Mouse (Mus musculus) MN1 (cell line): ENCODE results near the gene Myo1e.

Source experiments
- DNase-seq: peaks from one replicate; pipeline ENCODE4 v3.0.0-alpha.2; 2016; ENCODE audit warnings: low spot score

Gene Myo1e

GRCm38 (mm10) chr9:70364741-70365140 lies 157.6 kb downstream of the Myo1e start:
- DNase-seq, result no peak

DNA sequence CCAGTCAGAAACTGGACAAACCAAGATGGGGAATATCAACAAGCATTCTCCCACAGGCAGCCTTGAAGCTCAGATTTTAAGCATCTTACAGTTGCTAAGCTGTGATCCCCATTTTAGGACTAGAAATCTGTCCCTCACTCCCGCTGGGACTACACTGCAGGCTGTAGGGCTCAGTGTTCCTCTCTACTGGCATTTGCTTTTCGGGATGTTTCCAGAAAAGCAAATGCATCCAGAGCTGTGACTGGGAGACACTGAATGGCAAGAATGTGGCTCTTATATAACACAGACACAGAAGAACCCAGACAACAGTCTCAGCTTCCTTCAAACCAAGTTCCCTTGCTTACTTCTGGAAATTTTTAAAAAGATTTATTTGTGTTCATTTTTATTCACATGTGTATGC lies 158.8 kb downstream of the Myo1e start:
- DNase-seq, result no peak

- no peak for DNase-seq
Measured at GRCm38 (mm10) chr9:70366898-70367297, 159.7 kb downstream of the Myo1e start.

- no peak for DNase-seq
Measured at GRCm38 (mm10) chr9:70371638-70372037, 164.5 kb downstream of the Myo1e start.

- no peak for DNase-seq
Measured at GRCm38 (mm10) chr9:70379502-70380467, 172.6 kb downstream of the Myo1e start.

GRCm38 (mm10) chr9:70382091-70382490 lies 174.9 kb downstream of the Myo1e start:
- no peak for DNase-seq

DNA sequence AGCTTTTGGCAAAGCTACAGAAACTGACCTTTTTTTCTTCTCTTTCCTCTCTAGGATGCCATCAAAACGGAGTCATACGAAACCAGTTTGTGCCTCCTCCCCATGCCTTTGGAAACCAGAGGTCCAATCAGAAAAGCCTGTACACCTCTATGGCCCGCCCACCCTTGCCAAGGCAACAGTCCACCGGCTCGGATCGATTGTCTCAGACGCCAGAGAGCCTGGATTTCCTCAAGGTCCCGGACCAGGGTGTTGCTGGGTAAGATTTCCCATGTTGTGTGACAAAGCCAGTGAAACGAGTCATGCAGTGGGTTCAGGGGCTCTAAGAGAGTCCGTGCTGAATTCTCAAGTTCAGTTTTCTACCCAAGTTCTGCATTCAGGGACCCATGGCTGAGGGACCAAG lies 176.6 kb downstream of the Myo1e start:
- DNase-seq, result no peak

- no peak for DNase-seq
Measured at GRCm38 (mm10) chr9:70384494-70384893, 177.3 kb downstream of the Myo1e start.

GRCm38 (mm10) chr9:70384958-70385728 lies 178.0 kb downstream of the Myo1e start:
- DNase-seq, result no peak

DNA sequence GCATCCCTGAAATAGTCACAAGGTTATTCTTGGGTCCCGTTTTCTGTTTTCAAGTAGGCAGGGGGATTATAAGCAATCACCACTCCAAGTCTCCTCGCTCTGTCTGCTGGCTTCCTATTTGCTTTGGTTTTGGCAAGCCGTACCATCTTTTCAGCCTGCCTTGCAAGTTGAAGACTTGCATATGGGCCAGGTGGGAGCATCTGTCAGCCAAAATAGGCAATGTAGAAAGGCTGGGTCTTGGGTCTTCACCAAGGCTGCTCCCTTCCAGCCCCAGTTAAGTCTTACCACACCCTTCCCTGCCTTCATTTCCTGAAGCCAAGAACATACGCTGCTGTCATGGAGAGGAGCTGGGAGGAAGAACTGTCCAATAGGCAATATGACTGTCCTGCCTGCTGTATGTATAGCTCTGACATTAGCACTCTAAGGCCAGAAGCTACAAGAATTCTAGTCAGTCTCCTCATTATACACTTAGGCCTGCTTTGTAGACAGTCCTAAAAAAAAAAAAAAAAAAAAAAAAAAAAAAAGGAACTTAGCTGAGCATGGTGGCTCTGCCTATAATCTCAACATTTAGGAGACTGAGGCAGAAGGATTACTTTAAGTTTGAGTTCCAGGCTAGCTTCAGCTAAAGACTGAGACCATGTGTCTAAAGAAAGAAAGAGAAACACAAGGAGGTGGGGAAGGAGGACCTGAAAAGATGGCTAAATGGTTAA lies 180.4 kb downstream of the Myo1e start:
- no peak for DNase-seq

GRCm38 (mm10) chr9:70389548-70389947 lies 182.4 kb downstream of the Myo1e start:
- no peak for DNase-seq

DNA sequence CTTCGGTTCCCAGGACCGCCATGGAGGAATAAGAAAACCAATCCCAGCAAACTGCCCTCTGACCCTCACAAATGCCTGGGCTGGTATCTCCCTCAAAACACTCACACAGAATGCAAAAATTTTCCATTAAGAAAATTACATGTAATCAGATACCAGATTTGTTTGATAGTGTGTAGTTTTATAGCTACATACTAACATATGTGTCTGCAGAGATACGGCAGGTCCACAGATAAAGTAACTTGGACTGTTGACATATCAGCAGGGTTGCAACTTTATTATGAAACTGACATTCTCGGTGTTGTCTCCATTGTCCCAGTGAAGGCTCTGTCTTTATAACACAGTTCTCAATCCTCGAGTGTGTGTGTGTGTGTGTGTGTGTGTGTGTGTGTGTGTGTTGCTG lies 183.9 kb downstream of the Myo1e start:
- no peak for DNase-seq

DNA sequence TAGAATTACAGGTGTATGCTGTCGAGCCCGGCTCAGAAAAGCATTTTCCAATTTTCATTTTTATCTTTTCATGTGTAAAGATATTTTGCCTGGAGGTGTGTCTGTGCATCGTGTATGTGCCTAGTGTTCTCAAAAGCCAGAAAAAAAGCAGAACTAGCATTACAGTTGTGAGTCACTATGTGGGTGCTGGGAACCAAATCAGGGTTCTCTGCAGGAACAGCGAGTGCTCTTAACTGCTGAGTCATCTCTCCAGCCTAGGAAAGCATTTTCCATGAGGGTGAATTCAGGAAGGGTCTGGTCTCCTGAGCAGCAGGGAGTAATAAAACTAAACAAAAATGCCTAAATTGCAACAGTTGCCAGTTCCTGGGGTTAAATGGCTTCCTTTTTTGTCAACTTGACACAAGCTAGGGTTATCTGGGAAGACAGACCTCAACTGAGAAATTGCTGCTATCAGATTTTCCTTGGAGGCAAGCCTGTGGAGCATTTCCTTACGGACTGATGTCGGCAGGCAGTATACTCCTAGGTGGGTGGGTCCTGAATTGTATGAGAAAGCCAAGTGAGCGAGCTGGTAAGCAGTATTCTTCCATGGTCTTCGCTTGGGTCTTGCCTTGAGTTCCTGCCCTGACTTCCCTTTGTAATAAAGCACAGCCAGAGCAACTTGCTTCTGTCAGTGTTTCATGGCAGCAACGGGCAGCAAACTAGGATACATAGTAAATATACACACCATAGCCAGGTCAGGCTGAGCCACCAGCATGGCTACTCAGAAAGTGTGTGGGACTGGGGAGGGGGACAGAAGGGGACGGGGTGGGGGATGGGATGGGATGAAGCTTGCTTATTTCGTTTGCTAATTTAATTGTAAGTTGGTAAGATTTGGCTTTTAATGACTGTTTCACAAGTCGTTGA lies 184.8 kb downstream of the Myo1e start:
- peak; percentile 9 for DNase-seq

GRCm38 (mm10) chr9:70392563-70392907 lies 185.4 kb downstream of the Myo1e start:
- DNase-seq, result peak; percentile 53

GRCm38 (mm10) chr9:70395617-70396016 lies 188.5 kb downstream of the Myo1e start:
- DNase-seq, result no peak

DNA sequence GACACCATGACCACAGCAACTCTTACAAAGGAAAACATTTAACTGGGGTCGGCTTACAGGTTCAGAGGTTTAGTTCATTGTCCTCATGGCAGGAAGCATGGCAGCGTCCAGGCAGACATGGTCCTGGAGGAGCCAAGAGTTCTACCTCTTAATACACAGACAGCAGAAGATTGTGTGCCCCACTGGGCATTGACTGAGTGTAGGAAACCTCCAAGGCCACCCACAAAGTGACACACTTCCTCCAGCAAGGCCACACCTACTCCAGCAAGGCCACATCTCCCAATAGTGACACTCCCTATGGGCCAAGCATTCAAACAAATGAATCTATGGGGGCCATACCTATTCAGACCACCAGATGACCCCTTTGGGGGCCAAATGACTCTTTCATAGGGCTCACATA lies 188.9 kb downstream of the Myo1e start:
- no peak for DNase-seq

DNA sequence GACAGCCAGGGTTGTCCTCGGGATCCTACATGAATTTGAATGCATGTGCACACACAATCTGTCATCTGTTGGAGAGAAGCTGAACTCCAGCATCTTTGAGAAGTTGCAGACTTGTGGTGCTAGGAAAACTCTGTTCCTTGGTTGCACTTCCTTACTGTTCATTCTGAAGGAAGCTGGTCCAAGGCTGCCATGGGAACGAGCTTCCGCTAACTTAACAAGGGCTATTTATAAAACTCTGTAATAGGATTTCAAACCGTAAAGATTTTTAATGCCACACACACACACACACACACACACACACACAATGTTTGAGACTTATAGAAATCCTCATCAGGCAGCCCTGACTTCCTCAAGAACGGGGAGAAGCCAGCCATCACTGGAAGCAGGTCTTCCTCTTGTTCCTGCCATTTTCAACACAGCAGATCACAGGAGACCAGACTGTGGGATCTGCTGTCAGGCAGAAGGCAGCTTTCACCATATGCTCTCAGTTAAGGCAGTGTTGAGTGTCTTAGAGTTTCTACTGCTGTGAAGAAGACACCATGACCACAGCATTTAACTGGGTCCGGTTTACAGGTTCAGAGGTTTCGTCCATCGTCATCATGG lies 194.9 kb downstream of the Myo1e start:
- DNase-seq, result no peak

DNA sequence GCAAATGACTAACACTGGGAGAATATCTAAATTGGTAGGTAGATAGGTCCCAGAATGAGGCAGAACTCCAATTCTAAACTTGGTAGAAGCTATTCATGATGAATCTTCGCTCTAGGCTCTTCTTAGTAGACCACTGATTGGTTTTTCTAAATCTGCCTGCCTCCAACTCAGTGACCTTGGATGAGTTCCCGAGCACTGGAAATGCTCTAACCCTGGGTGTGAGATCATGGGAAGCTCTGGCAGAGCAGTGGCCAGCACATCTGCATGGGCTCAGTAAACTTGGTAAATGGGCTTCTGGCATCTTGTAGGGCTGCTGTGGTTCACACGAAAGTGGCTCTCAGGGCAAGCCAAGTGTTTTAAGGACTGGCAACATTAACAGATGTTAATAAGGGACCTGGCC lies 199.4 kb downstream of the Myo1e start:
- DNase-seq, result no peak

DNA sequence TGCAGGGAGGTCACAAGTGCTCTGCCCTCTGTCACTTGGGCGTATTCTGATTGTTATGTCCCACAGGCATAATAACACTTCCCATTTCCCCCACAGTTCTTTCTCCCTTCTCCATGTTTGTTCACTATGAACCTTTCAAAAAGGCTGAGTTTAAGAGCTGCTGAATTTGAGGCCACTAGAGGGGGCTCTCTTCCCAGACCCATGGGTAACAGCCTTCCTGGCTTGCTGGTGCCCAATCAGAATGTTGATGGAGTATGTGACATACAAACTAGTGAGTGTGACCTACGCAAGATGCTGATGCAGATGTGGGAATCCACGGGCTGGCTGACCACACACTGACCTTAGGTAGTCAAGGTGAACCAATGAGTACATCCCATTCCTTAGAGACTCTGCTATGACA lies 201.6 kb downstream of the Myo1e start:
- no peak for DNase-seq

- no peak for DNase-seq
Measured at GRCm38 (mm10) chr9:70409743-70410142, 202.6 kb downstream of the Myo1e start.

GRCm38 (mm10) chr9:70410668-70411067 lies 203.5 kb downstream of the Myo1e start:
- DNase-seq, result no peak
